Mouse (Mus musculus) bone marrow, adult 2 months (tissue): ENCODE measurements around the gene Slc35f5.

ENCODE experiments used
- CTCF ChIP-seq: fragments of 200-500 bp; IDR thresholded peaks from 2 replicates; pipeline ENCODE4 v1.5.1; 2011; ENCODE audit warnings: low read length, control low read depth; ENCODE audit not compliant: control insufficient read depth, insufficient read depth
- POLR2A ChIP-seq: fragments of 200-500 bp; IDR thresholded peaks from 2 replicates; pipeline ENCODE4 v1.6.1; 2011; ENCODE audit warnings: low read depth, mild to moderate bottlenecking, control low read depth, low read length, borderline replicate concordance; ENCODE audit not compliant: control insufficient read depth

DNA sequence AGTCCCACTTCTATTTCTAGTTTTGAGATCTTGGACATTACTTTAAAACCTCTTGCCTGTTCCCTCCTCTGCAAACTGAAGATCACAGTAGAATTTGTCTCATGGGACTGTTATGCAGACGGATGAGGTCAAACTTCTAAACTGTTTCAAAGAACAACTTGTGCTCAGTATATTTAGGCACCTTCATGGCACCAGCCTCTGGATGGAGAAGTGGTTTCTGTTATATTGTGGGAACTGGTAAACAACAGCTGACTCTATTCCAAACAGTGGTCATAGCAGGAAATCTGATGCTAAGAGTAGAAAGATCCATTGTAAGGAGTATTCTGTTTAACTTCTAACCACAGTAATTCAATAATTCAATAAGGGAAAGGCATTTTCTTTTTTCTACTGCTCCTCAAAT is 17.7 kb downstream of the Slc35f5 start:
- TF ChIP-seq CTCF (no peak), POLR2A (no peak)
